Mouse (Mus musculus) hindbrain, embryonic 15.5 days (tissue): ENCODE measurements at regions not wholly inside any gene's neighbourhood (a gene's known extent, or its start where the extent isn't known, plus 50 kb on each side); places are given as distances from the start of the nearest gene placed in this dataset.
"Not testable (repeated sequence)": the region's sequence is repeated elsewhere in the genome, so short reads cannot be mapped to it uniquely, and the experiment has no call there.

ENCODE experiments used
- ATAC-seq: fragments of 200-750 bp; cut with Nextera tagmentation; 2 replicates; pipeline ENCODE4 v1.8.0; 2017; ENCODE audit warnings: low read depth, moderate number of reproducible peaks, moderate TSS enrichment; ENCODE audit not compliant: low FRiP score
- H3K27ac ChIP-seq: fragments of 300-500 bp; sonication (generic); replicated peaks from 2 replicates; pipeline ENCODE4 v1.5.1; 2015; ENCODE audit warnings: mild to moderate bottlenecking, inconsistent platforms
- H3K27me3 ChIP-seq: fragments of 300-500 bp; sonication (generic); 2 replicates; pipeline ENCODE4 v1.6.1; 2015; ENCODE audit warnings: control low read depth, inconsistent platforms
- H3K36me3 ChIP-seq: fragments of 300-500 bp; sonication (generic); 2 replicates; pipeline ENCODE4 v1.6.1; 2015; ENCODE audit warnings: control low read depth, inconsistent platforms
- H3K4me1 ChIP-seq: fragments of 300-500 bp; sonication (generic); replicated peaks from 2 replicates; pipeline ENCODE4 v1.6.1; 2015; ENCODE audit warnings: control low read depth, inconsistent platforms
- H3K4me2 ChIP-seq: fragments of 300-500 bp; sonication (generic); 2 replicates; pipeline ENCODE4 v1.6.1; 2015; ENCODE audit warnings: moderate library complexity, mild to moderate bottlenecking, inconsistent platforms
- H3K4me3 ChIP-seq: fragments of 300-500 bp; sonication (generic); 2 replicates; pipeline ENCODE4 v1.5.1; 2015; ENCODE audit warnings: mild to moderate bottlenecking, inconsistent platforms
- H3K9ac ChIP-seq: fragments of 300-500 bp; sonication (generic); 2 replicates; pipeline ENCODE4 v1.6.1; 2015; ENCODE audit warnings: inconsistent platforms
- H3K9me3 ChIP-seq: fragments of 300-500 bp; sonication (generic); 2 replicates; pipeline ENCODE4 v1.6.1; 2016; ENCODE audit warnings: control low read depth, inconsistent platforms
- WGBS: fragments of 180-500 bp; shearing (Covaris S2); methylation state at CpG from one replicate; pipeline ENCODE4 v1.1.7; 2015; 5-methylcytosine and 5-hydroxymethylcytosine counted together

DNA sequence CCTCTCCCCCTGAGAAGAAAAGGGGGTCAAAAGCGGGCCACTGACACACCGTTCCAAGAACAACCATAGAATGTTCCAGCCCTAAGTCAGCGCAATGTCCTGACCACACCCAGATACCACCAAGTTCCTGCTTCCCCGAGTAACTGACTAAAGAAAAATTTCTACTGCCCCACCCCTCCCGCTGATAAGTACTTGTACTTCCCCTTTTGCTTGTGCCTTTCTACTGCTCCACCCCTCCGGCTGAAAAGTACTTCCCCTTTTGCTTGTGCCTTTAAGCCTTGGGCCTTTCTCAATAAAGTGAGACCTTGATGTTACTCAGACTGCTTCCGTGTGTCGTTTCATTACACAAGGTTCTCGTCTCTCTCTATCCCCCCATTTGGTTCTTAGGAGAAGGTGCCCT, 51.6 kb upstream of the Alkbh8 start:
- not testable (repeated sequence) for H3K9me3 ChIP-seq, H3K4me1 ChIP-seq, H3K4me3 ChIP-seq, ATAC-seq, H3K9ac ChIP-seq, H3K27me3 ChIP-seq, H3K4me2 ChIP-seq, H3K27ac ChIP-seq, H3K36me3 ChIP-seq
- WGBS = 96% methylated on average over 9 of the region's 9 CpGs
